Mouse (Mus musculus) E14TG2a.4 (cell line): Measurements from ENCODE around the gene Ifitm10.

Experiments
- CTCF ChIP-seq: conservative IDR thresholded peaks from 2 replicates; pipeline ENCODE4 v1.5.1; 2014; ENCODE audit warnings: low read length
- NANOG ChIP-seq: IDR thresholded peaks from 2 replicates; pipeline ENCODE4 v1.6.1; 2014; ENCODE audit warnings: borderline replicate concordance, low read length, mixed read lengths
- POU5F1 ChIP-seq: IDR thresholded peaks from 2 replicates; pipeline ENCODE4 v1.6.1; 2014; ENCODE audit warnings: low read length, borderline replicate concordance

- no peak for TF ChIP-seq CTCF
- TF ChIP-seq POU5F1 = no peak
- no peak for TF ChIP-seq NANOG
These were observed 52.6 kb downstream of the Ifitm10 start for GRCm38 (mm10) chr7:142320906-142321305.
